ENCODE assay signal across 17 mouse cellular contexts in genomic region chr14:120318974-120319731, GRCm38 (mm10). TPM values are rescaled to one million over a fixed set of nuclear protein-coding genes. Genes with fewer than 3 reads are reported as not detected.
DNase-seq lines count a peak whose midpoint lies in the region; ATAC-seq and TF ChIP-seq lines count a peak whose summit lies in the region.
"Had no signal": no experiment of that assay in that cellular context is flagged by ENCODE, and none has a peak within 500 bp of the region (broad histone marks: within the 10 kb centered on the region; RNA-seq: fewer than 3 reads in every experiment).

No protein-coding gene starts in this region.

- TF ChIP-seq CTCF in testis, adult 2 months (IDR thresholded peaks at IDR 0.05; ENCODE audit: control insufficient read depth, insufficient read depth, insufficient replicate concordance, low read depth, low read length), result no peak

- no peaks in the 10 kb centered on the region for H3K9me3 ChIP-seq in forebrain, embryonic 13.5 days (replicated peaks)
- no peaks in the 10 kb centered on the region for H3K9me3 ChIP-seq in forebrain, embryonic 15.5 days
- H3K9me3 ChIP-seq: G1E; hindbrain, embryonic 15.5 days; midbrain, embryonic 13.5 days; neural tube, embryonic 13.5 days had no signal

- no peak overlapping the region for H3K4me2 ChIP-seq in forebrain, embryonic 13.5 days
- H3K4me2 ChIP-seq in forebrain, embryonic 15.5 days (replicated peaks), result no peak overlapping the region
- H3K4me2 ChIP-seq: hindbrain, embryonic 15.5 days; midbrain, embryonic 13.5 days; neural tube, embryonic 13.5 days had no signal

- ATAC-seq in forebrain, embryonic 13.5 days, result 0 out of 2 replicates have a peak, but pooled peaks have one; percentile 19
- ATAC-seq in forebrain, embryonic 15.5 days (replicated peaks), result no peak

- no peak for TF ChIP-seq POLR2A in testis, adult 2 months (IDR thresholded peaks at IDR 0.05; ENCODE audit: control insufficient read depth, low read depth, low read length)

- no peaks in the 10 kb centered on the region for H3K36me3 ChIP-seq in forebrain, embryonic 13.5 days (ENCODE audit: poor library complexity, severe bottlenecking)
- H3K36me3 ChIP-seq in forebrain, embryonic 15.5 days, result no peaks in the 10 kb centered on the region
- H3K36me3 ChIP-seq in testis, adult 2 months (ENCODE audit: control insufficient read depth, insufficient read depth, low read length), result no peaks in the 10 kb centered on the region
- H3K36me3 ChIP-seq: hindbrain, embryonic 15.5 days; midbrain, embryonic 13.5 days; neural tube, embryonic 13.5 days had no signal

- WGBS in forebrain, embryonic 13.5 days, result 77% methylated on average over 9 of the region's 9 CpGs
- 74% methylated on average over 9 of the region's 9 CpGs for WGBS in forebrain, embryonic 15.5 days

- DNase-seq in testis, postnatal 14 days (ENCODE audit: low spot score), result no peak
- DNase-seq in lung, postnatal 14 days, result peak; percentile 51
- peak; percentile 33 for DNase-seq in testis, postnatal 10 days (ENCODE audit: low spot score)
- no peak for DNase-seq in thymus, postnatal 0 days (ENCODE audit: low spot score)
- no peak for DNase-seq in urinary bladder, postnatal 36 days (ENCODE audit: low spot score in 2 of 2)
- DNase-seq: adrenal gland, postnatal 10 days; embryo, embryonic 11 days; heart, postnatal 10 days; kidney, adult 18-20 months; kidney, postnatal 36 days had no signal

- H3K9ac ChIP-seq in forebrain, embryonic 13.5 days, result no peak overlapping the region
- H3K9ac ChIP-seq in forebrain, embryonic 15.5 days (replicated peaks), result no peak overlapping the region
- H3K9ac ChIP-seq: hindbrain, embryonic 15.5 days; midbrain, embryonic 13.5 days; neural tube, embryonic 13.5 days had no signal

- H3K27ac ChIP-seq in forebrain, embryonic 13.5 days, result no peak overlapping the region
- no peak overlapping the region for H3K27ac ChIP-seq in forebrain, embryonic 15.5 days (replicated peaks)
- no peak overlapping the region for H3K27ac ChIP-seq in testis, adult 2 months (ENCODE audit: control insufficient read depth, insufficient read depth, low read depth, low read length)
- H3K27ac ChIP-seq: hindbrain, embryonic 15.5 days; neural tube, embryonic 13.5 days had no signal

- H3K4me3 ChIP-seq in forebrain, embryonic 13.5 days, result no peak overlapping the region
- no peak overlapping the region for H3K4me3 ChIP-seq in forebrain, embryonic 15.5 days
- peak overlapping the region; percentile 47 for H3K4me3 ChIP-seq in testis, adult 2 months (ENCODE audit: control insufficient read depth, low read depth, low read length)
- H3K4me3 ChIP-seq: hindbrain, embryonic 15.5 days; midbrain, embryonic 13.5 days; neural tube, embryonic 13.5 days had no signal

- H3K4me1 ChIP-seq in forebrain, embryonic 13.5 days, result peaks cover 6% of the 10 kb centered on the region; the same call in 1 of the 2 replicates
- 0 out of 2 replicates have a peak, but pooled peaks cover 3% of the 10 kb centered on the region for H3K4me1 ChIP-seq in forebrain, embryonic 15.5 days
- peaks cover 3% of the 10 kb centered on the region; the same call in 1 of the 2 replicates for H3K4me1 ChIP-seq in testis, adult 2 months (ENCODE audit: control insufficient read depth, insufficient read depth, low read length)
- H3K4me1 ChIP-seq: hindbrain, embryonic 15.5 days; neural tube, embryonic 13.5 days had no signal

- H3K27me3 ChIP-seq in forebrain, embryonic 13.5 days, result no peaks in the 10 kb centered on the region
- no peaks in the 10 kb centered on the region for H3K27me3 ChIP-seq in forebrain, embryonic 15.5 days
- H3K27me3 ChIP-seq in testis, adult 2 months (ENCODE audit: control insufficient read depth, insufficient read depth, low read length), result no peaks in the 10 kb centered on the region
- H3K27me3 ChIP-seq: hindbrain, embryonic 15.5 days; midbrain, embryonic 13.5 days; neural tube, embryonic 13.5 days had no signal

RNA-seq across cellular contexts. Expression of gene Mbnl2, which starts 43.7 kb away (rescaled TPM):
- polyA plus RNA-seq in forebrain, embryonic 13.5 days (2015; fragmentation: Nextera tagmentation; extraction: Ambion mirVana), result 18.7 and 19.4 TPM in 2 replicates
- 22.2 TPM in 2 replicates for polyA plus RNA-seq in forebrain, embryonic 15.5 days (2015; fragmentation: Nextera tagmentation; extraction: Ambion mirVana)
- 13.0 and 14.7 TPM in 2 replicates for polyA plus RNA-seq in testis, adult 2 months (2012; rRNA removed)
- 81.9 and 91.2 TPM in 2 replicates for polyA plus RNA-seq in thymus, postnatal 0 days (2015; fragmentation: Nextera tagmentation; extraction: Ambion mirVana)

Comparison
In these comparisons a context has a peak if more than half of its experiments do, and no peak if none do; other contexts are left out.
1. DNase-seq: peak in lung, postnatal 14 days (single experiment) and testis, postnatal 10 days (single experiment); none in testis, postnatal 14 days (single experiment), thymus, postnatal 0 days (single experiment) and urinary bladder, postnatal 36 days (0 of 2).